Mouse (Mus musculus) hindbrain, embryonic 13.5 days (tissue): ENCODE data around the gene Chn2. TPM values are rescaled to one million over a fixed set of nuclear protein-coding genes. Genes with fewer than 3 reads are reported as not detected.

Experiments used
- ATAC-seq: fragments of 200-750 bp; cut with Nextera tagmentation; 2 replicates; pipeline ENCODE4 v1.8.0; 2017; ENCODE audit warnings: moderate TSS enrichment; ENCODE audit not compliant: low FRiP score
- H3K27ac ChIP-seq: fragments of 300-500 bp; sonication (generic); 2 replicates; pipeline ENCODE4 v1.5.1; 2015; ENCODE audit warnings: inconsistent platforms, mild to moderate bottlenecking, moderate library complexity
- H3K27me3 ChIP-seq: fragments of 300-500 bp; sonication (generic); 2 replicates; pipeline ENCODE4 v1.6.1; 2015; ENCODE audit warnings: mild to moderate bottlenecking, inconsistent platforms
- H3K36me3 ChIP-seq: fragments of 300-500 bp; sonication (generic); 2 replicates; pipeline ENCODE4 v1.6.1; 2015; ENCODE audit warnings: mild to moderate bottlenecking, inconsistent platforms
- H3K4me1 ChIP-seq: fragments of 300-500 bp; sonication (generic); replicated peaks from 2 replicates; pipeline ENCODE4 v1.6.1; 2015; ENCODE audit warnings: inconsistent platforms
- H3K4me2 ChIP-seq: fragments of 300-500 bp; sonication (generic); 2 replicates; pipeline ENCODE4 v1.6.1; 2015; ENCODE audit warnings: inconsistent platforms, mild to moderate bottlenecking, moderate library complexity
- H3K4me3 ChIP-seq: fragments of 300-500 bp; sonication (generic); 2 replicates; pipeline ENCODE4 v1.5.1; 2015; ENCODE audit warnings: mild to moderate bottlenecking, inconsistent platforms
- H3K9ac ChIP-seq: fragments of 300-500 bp; sonication (generic); 2 replicates; pipeline ENCODE4 v1.6.1; 2015; ENCODE audit warnings: mild to moderate bottlenecking, inconsistent platforms
- H3K9me3 ChIP-seq: fragments of 300-500 bp; sonication (generic); 2 replicates; pipeline ENCODE4 v1.6.1; 2016; ENCODE audit warnings: inconsistent platforms
- WGBS: fragments of 180-500 bp; shearing (Covaris S2); methylation state at CpG from one replicate; pipeline ENCODE4 v1.1.7; 2015; 5-methylcytosine and 5-hydroxymethylcytosine counted together
- polyA plus RNA-seq: library from polyadenylated mRNA; unstranded; fragments of >200 nt; fragmentation: Nextera tagmentation; extraction: Ambion mirVana; gene quantifications from 2 replicates; pipeline ENCODE4 v1.2.1, GENCODE M21; 2015

The Chn2 gene
- polyA plus RNA-seq = 29.6 and 31.5 TPM in 2 replicates

DNA sequence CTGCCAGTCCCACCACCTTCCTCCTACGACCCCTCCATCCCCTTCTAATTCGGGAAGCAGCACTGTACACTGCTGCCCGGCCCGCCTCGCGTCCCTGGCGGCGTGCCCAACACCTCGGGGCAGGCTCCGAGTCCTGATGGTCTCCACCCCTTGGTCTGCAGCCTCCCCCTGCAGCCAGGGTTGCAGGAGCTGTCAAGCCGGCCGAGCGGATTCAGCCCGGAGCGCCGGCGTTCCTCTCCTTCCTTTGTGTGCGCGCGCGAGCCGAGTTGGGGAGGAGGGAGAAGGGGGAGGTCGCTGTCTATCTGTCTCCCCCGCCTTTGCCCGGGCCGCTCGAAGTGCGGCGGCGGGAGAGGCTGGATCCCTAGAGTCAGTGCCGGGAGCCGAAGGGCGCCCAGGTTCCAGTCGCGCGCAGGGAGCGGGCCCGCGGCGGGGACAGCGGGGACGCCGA lies at the start of gene Chn2:
Gene Chn2 (plus strand): TSS at position 198 of the 448 bp plus-strand sequence.
- Histone ChIP-seq H3K9me3 (no peaks in the 10 kb centered on the region), H3K27ac (peak within 1 kb of the TSS; percentile 99), H3K9ac (peak within 1 kb of the TSS; percentile 97), H3K4me2 (peak within 1 kb of the TSS; percentile 79), H3K27me3 (peaks cover 27% of the 10 kb centered on the region; the same call in 1 of the 2 replicates), H3K4me3 (peak within 1 kb of the TSS; percentile 70), H3K4me1 (peaks cover 43% of the 10 kb centered on the region), H3K36me3 (no peaks in the 10 kb centered on the region)
- peak; percentile 81 for ATAC-seq
- WGBS = 0% methylated on average over 32 of the region's 43 CpGs

DNA sequence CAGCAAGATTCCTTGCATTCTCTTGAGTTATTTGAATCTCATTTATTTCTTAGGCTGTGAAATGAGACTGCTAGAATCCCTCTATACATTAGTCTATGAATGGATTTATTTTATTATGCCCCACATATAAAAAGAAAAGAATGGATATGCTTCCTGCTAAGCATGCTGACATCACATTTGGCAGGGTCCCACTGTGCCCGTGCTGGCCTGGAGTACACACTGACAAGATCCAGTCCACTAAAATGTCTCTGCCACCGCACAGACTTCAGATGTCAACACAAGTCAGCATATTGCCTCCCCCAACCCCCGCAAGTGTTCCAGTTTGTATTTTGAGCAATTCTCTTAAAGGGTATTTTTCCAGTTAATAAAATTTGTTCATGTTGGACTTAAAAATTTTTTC lies 47.0 kb upstream of the Chn2 start:
- no peak overlapping the region for H3K4me2 ChIP-seq
- no peaks in the 10 kb centered on the region for H3K27me3 ChIP-seq
- ATAC-seq = no peak
- no peak overlapping the region for H3K4me3 ChIP-seq
- H3K9me3 ChIP-seq = 0 out of 2 replicates have a peak, but pooled peaks cover 6% of the 10 kb centered on the region
- WGBS = 74% methylated on average over 3 of the region's 3 CpGs
- H3K9ac ChIP-seq = no peak overlapping the region
- H3K4me1 ChIP-seq = peaks cover 7% of the 10 kb centered on the region
- H3K27ac ChIP-seq = no peak overlapping the region
- no peaks in the 10 kb centered on the region for H3K36me3 ChIP-seq

DNA sequence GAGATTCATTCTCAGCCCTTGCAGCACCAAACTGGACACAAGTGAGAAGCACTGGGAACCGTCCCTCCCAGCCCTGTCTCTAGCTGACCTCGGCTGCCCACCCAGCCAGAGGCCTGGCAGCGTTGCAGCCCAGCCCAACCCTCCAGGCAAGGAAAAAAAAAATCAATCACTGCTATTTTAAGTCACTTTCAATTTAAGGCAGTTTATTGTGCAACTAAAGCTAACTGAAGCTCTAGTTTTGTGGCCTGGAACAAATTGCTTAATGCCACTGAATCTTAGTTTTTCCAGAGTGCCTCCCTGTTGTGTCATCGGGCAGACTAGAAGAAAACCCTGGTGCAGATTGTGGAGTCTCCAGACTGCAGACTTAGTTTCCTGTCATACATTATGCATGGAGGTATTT lies 43.8 kb upstream of the Chn2 start:
- ATAC-seq = no peak
- 0 out of 2 replicates have a peak, but pooled peaks cover 6% of the 10 kb centered on the region for H3K9me3 ChIP-seq

DNA sequence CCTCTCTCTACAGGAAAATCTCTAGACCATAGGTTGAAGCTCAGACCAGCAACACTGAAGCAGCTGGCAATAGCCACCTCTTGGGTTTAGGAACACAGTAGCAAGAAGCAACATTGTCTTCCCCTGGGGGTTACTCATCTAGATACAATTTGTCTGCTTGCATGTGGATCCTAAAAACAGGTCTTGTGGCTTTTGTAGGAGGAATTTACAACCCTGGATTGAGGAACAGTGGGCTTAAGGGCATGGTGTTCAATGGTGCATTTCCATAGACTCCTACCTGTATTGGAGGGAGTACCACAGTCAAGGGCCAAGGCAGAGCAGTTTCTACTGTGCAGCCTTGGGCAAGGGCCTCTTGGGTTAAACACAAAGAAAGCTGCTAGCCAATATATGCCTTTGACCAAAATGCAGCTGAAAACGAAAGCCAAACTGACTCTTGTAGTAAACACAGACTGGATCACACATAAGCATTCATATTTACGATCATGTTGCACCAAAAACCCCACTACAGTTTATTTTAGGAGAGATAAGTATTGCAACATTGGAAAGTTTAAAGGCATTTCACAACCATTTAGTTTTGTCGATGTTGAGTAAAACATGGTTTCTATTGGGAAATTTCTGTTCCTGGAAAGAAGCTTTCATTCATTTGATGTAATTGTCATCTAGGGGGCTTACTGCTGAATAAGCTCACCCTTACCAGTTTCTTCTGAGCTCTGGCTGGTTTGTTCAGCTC lies 43.0 kb upstream of the Chn2 start:
- WGBS = 94% methylated on average over 3 of the region's 3 CpGs
- Histone ChIP-seq H3K9me3 (0 out of 2 replicates have a peak, but pooled peaks cover 2% of the 10 kb centered on the region), H3K36me3 (no peaks in the 10 kb centered on the region), H3K4me1 (peaks cover 7% of the 10 kb centered on the region), H3K4me3 (no peak overlapping the region), H3K27ac (no peak overlapping the region), H3K27me3 (no peaks in the 10 kb centered on the region), H3K4me2 (no peak overlapping the region), H3K9ac (no peak overlapping the region)
- ATAC-seq = no peak

More for the DNA sequence above, 43.8 kb upstream of the Chn2 start:
- H3K36me3 ChIP-seq = no peaks in the 10 kb centered on the region
- no peak overlapping the region for H3K9ac ChIP-seq
- no peak overlapping the region for H3K27ac ChIP-seq
- WGBS = 51% methylated on average over 4 of the region's 4 CpGs
- H3K4me3 ChIP-seq = no peak overlapping the region
- H3K4me2 ChIP-seq = no peak overlapping the region
- H3K27me3 ChIP-seq = no peaks in the 10 kb centered on the region
- H3K4me1 ChIP-seq = peaks cover 7% of the 10 kb centered on the region

DNA sequence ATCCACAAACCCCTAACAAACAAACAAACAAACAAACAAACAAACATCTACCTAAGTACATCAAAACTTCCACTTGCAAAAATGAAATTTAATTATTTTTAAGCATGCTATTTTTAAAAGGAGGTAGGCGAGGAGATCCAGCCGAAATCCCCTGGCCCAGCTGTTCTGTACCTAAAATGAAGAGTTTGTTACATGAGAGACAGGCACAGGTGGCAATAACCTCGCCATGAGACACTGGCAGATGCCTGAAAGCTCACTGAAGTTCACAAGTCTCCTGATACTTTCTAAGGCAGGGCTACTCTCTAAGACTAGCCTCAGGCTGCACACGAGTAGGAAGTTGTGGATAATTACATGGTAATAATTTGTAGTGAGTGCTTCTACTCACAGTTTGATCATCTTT lies 34.1 kb upstream of the Chn2 start:
- ATAC-seq = no peak
- Histone ChIP-seq H3K27ac (no peak overlapping the region), H3K4me1 (peaks cover 24% of the 10 kb centered on the region), H3K4me2 (no peak overlapping the region), H3K9me3 (no peaks in the 10 kb centered on the region), H3K4me3 (no peak overlapping the region), H3K9ac (no peak overlapping the region), H3K36me3 (no peaks in the 10 kb centered on the region), H3K27me3 (no peaks in the 10 kb centered on the region)
- 83% methylated on average over 4 of the region's 4 CpGs for WGBS

DNA sequence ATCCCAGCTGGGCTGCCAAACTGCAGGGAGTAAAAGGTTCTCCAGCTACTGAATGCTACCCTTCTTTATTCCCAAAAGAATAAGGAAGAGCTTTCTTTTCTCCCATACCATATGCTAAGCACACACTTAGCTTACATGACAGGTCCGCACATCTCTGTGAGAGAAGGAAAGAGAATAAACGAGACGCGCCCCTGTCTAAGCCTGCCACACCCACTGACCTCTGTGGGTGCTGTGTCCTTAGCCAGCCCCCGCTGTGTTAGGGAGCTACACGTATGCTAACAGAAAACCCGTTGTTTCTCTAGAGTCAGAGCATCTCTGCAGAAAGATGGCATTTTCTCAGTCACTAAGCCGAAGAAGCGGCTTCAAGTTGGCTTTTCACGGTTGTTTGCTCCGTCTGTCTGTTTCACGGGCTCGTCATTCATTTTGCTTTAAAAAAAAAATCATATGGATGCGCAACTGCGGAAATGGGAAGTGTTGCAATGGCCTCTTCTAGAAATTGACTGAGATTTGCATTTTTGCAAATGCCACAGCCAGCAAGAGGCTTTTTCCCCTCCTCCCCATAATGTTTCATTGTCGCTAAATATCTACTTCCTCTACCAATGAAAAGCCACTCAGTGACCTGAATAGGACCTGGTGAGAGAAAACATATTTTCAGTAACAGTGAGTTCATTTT lies 30.8 kb upstream of the Chn2 start:
- Histone ChIP-seq H3K9me3 (no peaks in the 10 kb centered on the region), H3K27ac (peak overlapping the region; percentile 56; the same call in 1 of the 2 replicates), H3K36me3 (no peaks in the 10 kb centered on the region), H3K4me3 (no peak overlapping the region), H3K27me3 (no peaks in the 10 kb centered on the region), H3K4me2 (peak overlapping the region; percentile 29), H3K4me1 (peaks cover 28% of the 10 kb centered on the region), H3K9ac (no peak overlapping the region; the same call in 1 of the 2 replicates)
- no peak for ATAC-seq
- WGBS = 46% methylated on average over 16 of the region's 16 CpGs

DNA sequence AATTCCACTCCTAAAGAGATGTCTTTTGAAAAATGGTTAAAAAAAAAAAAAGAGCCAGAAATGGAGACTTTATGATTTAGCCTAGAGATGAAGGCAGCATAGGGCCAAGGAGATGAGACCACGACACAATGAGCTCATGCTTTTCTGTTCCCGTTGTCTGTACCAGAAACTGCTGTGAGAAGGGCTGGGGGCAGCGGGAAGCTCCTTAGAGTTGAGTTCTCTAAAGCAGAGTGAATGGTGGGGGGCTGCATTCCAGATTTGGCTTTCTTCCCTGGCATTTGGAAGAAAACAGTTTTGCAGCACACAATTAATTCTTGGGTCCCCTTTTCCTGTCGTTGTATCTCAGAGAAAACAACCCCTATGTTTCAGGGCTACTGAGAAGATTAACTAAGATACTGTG lies 30.1 kb upstream of the Chn2 start:
- no peak overlapping the region for H3K9ac ChIP-seq
- no peak overlapping the region for H3K4me3 ChIP-seq
- no peaks in the 10 kb centered on the region for H3K36me3 ChIP-seq
- WGBS = 50% methylated on average over 4 of the region's 4 CpGs
- H3K9me3 ChIP-seq = no peaks in the 10 kb centered on the region
- H3K4me1 ChIP-seq = peaks cover 28% of the 10 kb centered on the region
- no peak for ATAC-seq
- no peaks in the 10 kb centered on the region for H3K27me3 ChIP-seq
- no peak overlapping the region; the same call in 1 of the 2 replicates for H3K27ac ChIP-seq
- no peak overlapping the region for H3K4me2 ChIP-seq

DNA sequence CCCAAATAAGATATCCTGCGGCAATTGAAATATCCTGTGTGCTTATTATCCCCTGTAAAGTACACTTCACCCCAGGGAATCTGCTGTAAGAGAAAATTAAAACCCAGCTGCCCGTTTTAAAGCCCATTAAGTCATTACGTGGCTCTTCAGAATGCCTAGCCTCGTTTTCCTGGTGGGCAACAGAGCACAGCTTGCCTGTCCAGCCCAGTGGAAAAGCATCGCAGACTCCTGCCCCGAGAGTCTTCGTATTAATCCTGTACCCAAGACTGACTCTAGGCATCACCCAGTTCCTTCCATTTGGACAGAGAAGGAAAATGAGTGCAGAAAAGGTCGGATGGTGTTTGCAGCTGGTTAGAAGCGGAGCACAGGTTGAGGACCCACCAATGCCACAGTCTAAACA lies 29.0 kb upstream of the Chn2 start:
- Histone ChIP-seq H3K9me3 (no peaks in the 10 kb centered on the region), H3K4me2 (no peak overlapping the region), H3K4me3 (no peak overlapping the region), H3K36me3 (no peaks in the 10 kb centered on the region), H3K9ac (no peak overlapping the region), H3K27me3 (no peaks in the 10 kb centered on the region), H3K4me1 (peaks cover 28% of the 10 kb centered on the region), H3K27ac (no peak overlapping the region)
- no peak for ATAC-seq
- WGBS = 52% methylated on average over 9 of the region's 9 CpGs

DNA sequence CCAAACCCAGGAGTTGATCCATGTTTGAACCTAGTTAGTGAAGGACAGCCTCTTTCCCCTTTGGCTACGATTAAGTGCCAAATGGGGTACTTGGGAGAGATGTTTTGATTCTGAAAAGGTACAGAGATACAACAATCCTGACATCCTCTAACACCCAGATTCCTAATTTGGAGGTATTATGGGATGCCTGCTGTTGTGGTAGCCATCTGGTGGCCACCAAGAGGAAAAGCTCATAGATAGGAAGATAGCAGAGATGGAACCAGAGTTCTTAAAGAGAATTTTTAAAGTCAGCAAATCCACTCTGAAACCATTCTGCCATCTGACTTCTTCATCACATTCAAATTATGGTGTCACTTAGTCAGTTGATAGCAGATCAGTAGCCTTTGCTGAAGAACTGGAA lies 27.2 kb upstream of the Chn2 start:
- ATAC-seq = no peak

DNA sequence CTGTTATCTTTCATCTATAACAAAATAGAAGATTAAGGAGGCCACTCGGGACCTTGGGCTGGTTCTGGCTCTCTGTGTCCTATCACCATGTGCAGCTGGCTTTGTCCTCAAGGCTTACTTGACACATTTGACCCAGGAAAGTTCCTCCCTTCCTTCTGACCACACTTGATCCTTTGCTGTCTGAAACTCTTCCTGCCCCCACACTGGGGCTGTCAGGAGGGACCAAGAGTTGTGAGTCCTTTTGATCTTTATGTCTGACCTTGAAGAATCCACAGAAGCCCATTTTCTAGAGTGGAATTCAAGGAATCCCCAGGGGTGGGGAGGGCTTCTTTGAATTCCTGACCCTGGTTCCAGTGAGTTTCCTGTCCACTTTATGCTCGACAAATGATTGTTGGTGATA lies 21.3 kb upstream of the Chn2 start:
- H3K4me3 ChIP-seq = no peak overlapping the region
- no peak for ATAC-seq

More for the DNA sequence above, 27.2 kb upstream of the Chn2 start:
- no peak overlapping the region for H3K27ac ChIP-seq
- H3K9ac ChIP-seq = no peak overlapping the region
- H3K27me3 ChIP-seq = no peaks in the 10 kb centered on the region
- no peaks in the 10 kb centered on the region for H3K9me3 ChIP-seq
- no peak overlapping the region for H3K4me3 ChIP-seq
- H3K36me3 ChIP-seq = no peaks in the 10 kb centered on the region
- 91% methylated on average over 1 of the region's 1 CpGs for WGBS
- peaks cover 23% of the 10 kb centered on the region for H3K4me1 ChIP-seq
- H3K4me2 ChIP-seq = no peak overlapping the region

DNA sequence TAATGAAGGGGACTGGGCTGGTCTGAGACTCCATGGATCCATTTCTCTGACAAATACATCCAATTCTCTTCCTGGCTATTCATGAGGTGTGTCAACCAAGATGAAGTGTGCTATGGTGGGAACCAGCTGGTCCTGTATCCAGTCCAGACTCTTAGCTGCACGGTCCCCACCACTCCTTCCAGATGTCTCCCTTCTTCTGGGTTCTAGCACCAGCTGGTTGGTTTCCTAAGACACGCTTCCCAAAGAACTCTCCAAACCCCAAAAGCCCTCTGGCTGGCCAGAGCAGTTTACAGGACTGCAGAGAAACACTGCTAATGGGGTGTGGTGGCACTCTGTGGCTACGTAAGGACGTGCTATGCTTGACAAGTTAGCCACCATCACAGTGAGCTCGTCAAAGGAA lies 20.5 kb upstream of the Chn2 start:
- no peak overlapping the region for H3K4me3 ChIP-seq
- H3K27me3 ChIP-seq = 0 out of 2 replicates have a peak, but pooled peaks cover 4% of the 10 kb centered on the region
- no peaks in the 10 kb centered on the region for H3K9me3 ChIP-seq
- 82% methylated on average over 5 of the region's 5 CpGs for WGBS
- H3K4me2 ChIP-seq = no peak overlapping the region
- H3K9ac ChIP-seq = no peak overlapping the region
- ATAC-seq = no peak
- H3K36me3 ChIP-seq = no peaks in the 10 kb centered on the region
- H3K4me1 ChIP-seq = no peaks in the 10 kb centered on the region
- no peak overlapping the region for H3K27ac ChIP-seq

More for the DNA sequence above, 21.3 kb upstream of the Chn2 start:
- Histone ChIP-seq H3K9ac (no peak overlapping the region), H3K27ac (no peak overlapping the region), H3K9me3 (no peaks in the 10 kb centered on the region), H3K36me3 (no peaks in the 10 kb centered on the region), H3K27me3 (0 out of 2 replicates have a peak, but pooled peaks cover 4% of the 10 kb centered on the region), H3K4me1 (no peaks in the 10 kb centered on the region), H3K4me2 (no peak overlapping the region)
- 62% methylated on average over 2 of the region's 2 CpGs for WGBS

DNA sequence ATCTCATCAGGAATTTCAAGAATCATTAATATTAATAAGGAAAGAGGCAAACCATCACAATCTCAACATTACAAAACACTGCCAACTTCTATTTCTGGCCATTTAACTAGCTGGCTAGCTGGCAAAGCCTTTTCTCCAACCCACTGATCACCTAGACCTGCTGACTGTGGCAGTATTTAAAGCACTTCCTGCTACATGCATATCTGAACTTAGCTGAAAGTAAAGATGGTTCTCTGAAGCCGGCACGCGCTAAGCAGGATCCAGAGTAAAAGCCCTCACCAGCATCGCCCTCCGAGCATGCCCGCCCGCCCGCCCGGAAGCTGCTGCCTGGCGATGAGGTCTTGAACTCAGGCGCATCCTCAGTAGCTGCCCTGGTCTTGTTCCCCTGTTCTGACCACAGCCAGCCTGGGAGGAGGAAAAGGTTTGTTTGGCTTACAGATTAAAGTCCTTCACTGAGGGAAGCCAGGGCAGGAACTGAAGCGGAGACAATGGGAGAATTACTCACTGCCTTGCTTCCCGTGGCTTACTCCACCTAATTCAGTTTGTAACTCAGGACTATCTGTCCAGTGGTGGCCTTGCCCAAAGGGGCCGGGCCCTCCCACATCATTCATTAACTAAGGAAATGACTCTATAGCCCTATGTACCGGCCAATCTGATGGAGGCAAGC lies 18.1 kb upstream of the Chn2 start:
- Histone ChIP-seq H3K4me2 (no peak overlapping the region), H3K4me1 (peaks cover 7% of the 10 kb centered on the region), H3K27ac (no peak overlapping the region), H3K27me3 (0 out of 2 replicates have a peak, but pooled peaks cover 4% of the 10 kb centered on the region), H3K36me3 (no peaks in the 10 kb centered on the region), H3K4me3 (no peak overlapping the region), H3K9me3 (no peaks in the 10 kb centered on the region), H3K9ac (no peak overlapping the region)
- ATAC-seq = no peak
- 63% methylated on average over 15 of the region's 15 CpGs for WGBS
